Comparison of ENCODE assay signal across 8 mouse cellular contexts in the genomic region with DNA sequence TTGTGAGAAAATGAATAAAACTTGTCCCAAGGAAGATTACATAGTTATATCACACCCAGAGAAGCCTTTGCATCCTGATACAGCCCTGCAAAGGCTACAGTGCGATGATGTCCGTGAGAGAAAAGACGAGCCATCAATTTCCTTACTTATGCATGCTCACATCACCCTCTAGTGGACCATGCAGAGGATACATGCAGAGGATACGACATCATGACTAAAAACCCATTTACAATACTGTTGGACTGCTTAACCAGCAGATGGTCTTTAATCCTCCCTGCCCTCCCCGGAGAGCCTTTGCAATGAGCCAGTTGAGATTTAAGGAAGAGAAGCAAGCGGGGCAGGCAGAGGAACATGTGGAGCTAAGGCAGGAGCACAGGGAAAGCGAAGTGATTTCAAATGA. TPM values are rescaled to one million over a fixed set of nuclear protein-coding genes. Genes with fewer than 3 reads are reported as not detected.
A peak's percentile ranks its signal among the peaks of the same experiment; 100 is the strongest.
DNase-seq lines count a peak whose midpoint lies in the region; ATAC-seq and TF ChIP-seq lines count a peak whose summit lies in the region.

No protein-coding gene starts in this region.

- H3K9me3 ChIP-seq in heart, embryonic 11.5 days (replicated peaks; ENCODE audit: control insufficient read depth, low read length) = no peaks in the 10 kb centered on the region
- no peaks in the 10 kb centered on the region for H3K9me3 ChIP-seq in G1E (replicated peaks)
- no peaks in the 10 kb centered on the region for H3K9me3 ChIP-seq in stomach, postnatal 0 days (ENCODE audit: control insufficient read depth, low read length)

- WGBS in heart, adult 2 months = 53% methylated on average over 7 of the region's 7 CpGs
- 71% methylated on average over 7 of the region's 7 CpGs for WGBS in heart, embryonic 11.5 days (ENCODE audit: insufficient replicate concordance)
- WGBS in stomach, postnatal 0 days = 48% methylated on average over 7 of the region's 7 CpGs

- no peak overlapping the region for H3K4me3 ChIP-seq in heart, adult 2 months
- H3K4me3 ChIP-seq in heart, embryonic 11.5 days (ENCODE audit: low read depth, low read length) = no peak overlapping the region
- H3K4me3 ChIP-seq in G1E (ENCODE audit: low read depth, low read length) = no peak overlapping the region
- no peak overlapping the region for H3K4me3 ChIP-seq in stomach, postnatal 0 days (ENCODE audit: low read depth, low read length)

- intact Hi-C loops in heart, adult 2 months (cut with DNase I) = no loop called here

- no peaks in the 10 kb centered on the region for H3K79me2 ChIP-seq in heart, adult 2 months (replicated peaks; ENCODE audit: control insufficient read depth, insufficient read depth, low read length)

- DNase-seq in heart, adult 2 months = no peak
- DNase-seq in G1E (ENCODE audit: low spot score) = no peak
- peak; percentile 23 to 56 for DNase-seq in cerebellum, postnatal 36 days
- DNase-seq in hindlimb bud, embryonic 11.5 days (ENCODE audit: extremely low spot score, low read depth, low spot score) = peak; percentile 3
- peak; percentile 16 for DNase-seq in stomach, postnatal 0 days (ENCODE audit: low spot score)
- no peak for DNase-seq in T-cell, adult 2 months (ENCODE audit: low spot score)

- no peak overlapping the region for H3K4me2 ChIP-seq in heart, embryonic 11.5 days
- H3K4me2 ChIP-seq in stomach, postnatal 0 days (replicated peaks; ENCODE audit: low read depth) = no peak overlapping the region

- peaks cover 5% of the 10 kb centered on the region for H3K36me3 ChIP-seq in heart, adult 2 months (ENCODE audit: control insufficient read depth, insufficient read depth, low read length)
- H3K36me3 ChIP-seq in heart, embryonic 11.5 days (ENCODE audit: control insufficient read depth, insufficient read depth, low read length) = 0 out of 2 replicates have a peak, but pooled peaks cover 2% of the 10 kb centered on the region
- H3K36me3 ChIP-seq in G1E (replicated peaks) = peaks cover 76% of the 10 kb centered on the region
- peaks cover 7% of the 10 kb centered on the region for H3K36me3 ChIP-seq in stomach, postnatal 0 days (ENCODE audit: control insufficient read depth, insufficient read depth, low read length)

- ATAC-seq in heart, embryonic 11.5 days (replicated peaks; ENCODE audit: insufficient number of reproducible peaks, low FRiP score, low TSS enrichment) = no peak
- ATAC-seq in G1E (ENCODE audit: extremely low read depth, insufficient number of reproducible peaks, low FRiP score, poor library complexity, severe bottlenecking) = peak; percentile 40; the same call in 1 of the 2 replicates
- ATAC-seq in megakaryocyte progenitor cell, adult 5-6 weeks (replicated peaks; ENCODE audit: poor library complexity) = peak; percentile 74
- ATAC-seq in stomach, postnatal 0 days (ENCODE audit: low FRiP score, low TSS enrichment) = no peak

- no peaks in the 10 kb centered on the region for H3K27me3 ChIP-seq in heart, adult 2 months (ENCODE audit: control insufficient read depth, insufficient read depth, low read length)
- H3K27me3 ChIP-seq in heart, embryonic 11.5 days (ENCODE audit: control insufficient read depth, insufficient read depth, low read length) = no peaks in the 10 kb centered on the region
- H3K27me3 ChIP-seq in G1E (ENCODE audit: insufficient read depth, low read length) = no peaks in the 10 kb centered on the region
- H3K27me3 ChIP-seq in stomach, postnatal 0 days (ENCODE audit: control insufficient read depth, insufficient read depth, low read length) = no peaks in the 10 kb centered on the region

- H3K9ac ChIP-seq in heart, adult 2 months (ENCODE audit: low read depth, low read length) = no peak overlapping the region
- no peak overlapping the region for H3K9ac ChIP-seq in heart, embryonic 11.5 days (ENCODE audit: low read depth, low read length)
- H3K9ac ChIP-seq in stomach, postnatal 0 days (ENCODE audit: low read length) = no peak overlapping the region

- H3K27ac ChIP-seq in heart, adult 2 months = no peak overlapping the region
- no peak overlapping the region for H3K27ac ChIP-seq in heart, embryonic 11.5 days (ENCODE audit: low read depth, low read length)
- H3K27ac ChIP-seq in stomach, postnatal 0 days (replicated peaks) = no peak overlapping the region

- TF ChIP-seq POLR2A in heart, adult 2 months (IDR thresholded peaks at IDR 0.05; ENCODE audit: insufficient read depth, low read depth, low read length) = no peak

- TF ChIP-seq EP300 in heart, adult 2 months (IDR thresholded peaks at IDR 0.05; ENCODE audit: insufficient read depth, low read depth, low read length) = no peak
- TF ChIP-seq EP300 in stomach, postnatal 0 days (optimal IDR thresholded peaks at IDR 0.05) = no peak

- no peaks in the 10 kb centered on the region for H3K4me1 ChIP-seq in heart, adult 2 months (ENCODE audit: control insufficient read depth, insufficient read depth, low read length)
- H3K4me1 ChIP-seq in heart, embryonic 11.5 days (ENCODE audit: control insufficient read depth, insufficient read depth, low read length) = no peaks in the 10 kb centered on the region
- H3K4me1 ChIP-seq in G1E (ENCODE audit: insufficient read depth, low read depth, low read length) = no peaks in the 10 kb centered on the region
- no peaks in the 10 kb centered on the region for H3K4me1 ChIP-seq in stomach, postnatal 0 days (replicated peaks; ENCODE audit: control insufficient read depth, insufficient read depth)

- TF ChIP-seq CTCF in heart, adult 2 months (IDR thresholded peaks at IDR 0.05) = peak; percentile 61
- TF ChIP-seq CTCF in G1E (IDR thresholded peaks at IDR 0.05; ENCODE audit: low read depth, low read length) = no peak
- TF ChIP-seq CTCF in stomach, postnatal 0 days (IDR thresholded peaks at IDR 0.05; ENCODE audit: low read depth) = peak; percentile 88

RNA-seq across cellular contexts. Expression of gene Pot1a, which starts 42.0 kb away (rescaled TPM):
- total RNA-seq in heart, adult 2 months (2021) = 1 to 10 TPM; 8.3 TPM
- polyA plus RNA-seq in heart, adult 2 months (2012; rRNA removed) = 5.0 and 11.4 TPM in 2 replicates
- polyA plus RNA-seq in heart, embryonic 11.5 days (2014; fragmentation: Nextera tagmentation; extraction: Ambion mirVana) = 27.1 and 28.4 TPM in 2 replicates
- total RNA-seq in G1E (2014; fragmentation: Nextera tagmentation) (75.9 and 78.6 TPM in 2 replicates), G1E (2017) (51.5 and 52.0 TPM in 2 replicates)
- 1.2 and 1.7 TPM in 2 replicates for polyA plus RNA-seq in G1E (2012)
- 33.4 and 48.6 TPM in 2 replicates for total RNA-seq in megakaryocyte progenitor cell, adult 5-6 weeks (2015)
- 33.5 and 39.0 TPM in 2 replicates for total RNA-seq in megakaryocyte progenitor cell, adult 5-6 weeks (2017)
- polyA plus RNA-seq in stomach, postnatal 0 days (2015; fragmentation: Nextera tagmentation; extraction: Ambion mirVana) = 10.0 and 10.9 TPM in 2 replicates

Comparison
In these comparisons a context has a peak if more than half of its experiments do, and no peak if none do; other contexts are left out.
1. DNase-seq: peak in cerebellum, postnatal 36 days (2 of 2), hindlimb bud, embryonic 11.5 days (single experiment) and stomach, postnatal 0 days (single experiment); none in heart, adult 2 months (0 of 2), G1E (single experiment) and T-cell, adult 2 months (single experiment).
2. ATAC-seq: peak in G1E (single experiment) and megakaryocyte progenitor cell, adult 5-6 weeks (single experiment); none in heart, embryonic 11.5 days (single experiment) and stomach, postnatal 0 days (single experiment).